Mouse (Mus musculus): ENCODE data around the gene Adora3. TPM values are rescaled to one million over a fixed set of nuclear protein-coding genes. Genes with fewer than 3 reads are reported as not detected.

Adora3 gene
- 0.10 and 0.23 TPM in 2 replicates for polyA plus RNA-seq (2014; fragmentation: Nextera tagmentation; extraction: Ambion mirVana)

DNA sequence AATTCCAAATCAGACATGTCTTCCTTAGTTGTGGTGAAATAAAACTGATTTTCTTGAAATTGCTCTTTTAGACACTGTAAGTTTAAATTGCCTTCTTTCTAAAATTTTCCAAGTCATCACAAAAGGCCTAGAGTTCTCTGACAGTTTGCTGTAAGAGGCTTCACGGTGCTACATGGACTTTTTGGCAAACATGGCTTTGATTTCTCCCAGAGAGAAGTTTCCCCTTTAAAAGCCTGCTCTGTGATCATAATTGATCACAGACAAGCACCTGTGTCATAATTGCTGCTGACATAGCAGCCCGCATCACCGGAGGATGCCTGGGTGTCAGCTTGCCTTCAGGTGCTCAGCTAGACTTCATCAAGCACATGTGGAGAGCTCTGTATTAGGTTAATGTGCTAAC lies at the start of gene Adora3, which contains the start of gene Tmigd3:
Adora3 (plus strand) TSS at position 301 of the 400 bp plus-strand sequence.
Tmigd3 (plus strand) TSS at position 346 of the 400 bp plus-strand sequence.
- 86% methylated on average over 3 of the region's 3 CpGs for WGBS
- ATAC-seq (ENCODE audit: low FRiP score), result no peak
- DNase-seq (ENCODE audit: low spot score), result no peak
- Histone ChIP-seq H3K4me2 (replicated peaks; ENCODE audit: low read depth, low read length) (no peak within 1 kb of the TSS), H3K27me3 (ENCODE audit: control insufficient read depth, insufficient read depth, low read length) (no peaks in the 10 kb centered on the region), H3K36me3 (ENCODE audit: control insufficient read depth, insufficient read depth, low read length) (no peaks in the 10 kb centered on the region), H3K4me1 (replicated peaks; ENCODE audit: control insufficient read depth, insufficient read depth, low read length) (no peaks in the 10 kb centered on the region), H3K27ac (ENCODE audit: low read depth, low read length) (no peak within 1 kb of the TSS), H3K9ac (ENCODE audit: low read depth, low read length) (no peak within 1 kb of the TSS), H3K9me3 (ENCODE audit: control insufficient read depth, low read length) (no peaks in the 10 kb centered on the region), H3K4me3 (ENCODE audit: low read depth, low read length) (no peak within 1 kb of the TSS)

DNA sequence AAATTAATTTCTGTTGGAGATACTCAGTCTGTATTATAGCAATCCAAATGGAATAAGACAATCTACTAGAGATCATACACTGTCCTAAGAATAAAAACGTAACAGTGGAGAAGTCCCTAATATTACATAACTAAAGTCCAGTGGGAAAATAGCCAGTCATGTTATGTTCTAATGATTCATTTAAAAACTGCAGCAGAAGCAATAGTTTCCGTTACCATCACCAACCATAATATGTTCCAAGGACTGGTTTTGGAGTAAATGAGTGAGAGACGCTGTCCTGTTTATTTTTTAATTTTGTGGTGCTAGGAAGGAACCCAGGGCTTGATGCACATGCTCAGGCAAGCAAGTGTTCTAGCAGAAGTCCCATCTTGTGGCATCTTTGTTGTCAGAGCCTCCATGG lies 49.2 kb upstream of the Adora3 start:
- Histone ChIP-seq H3K4me3 (ENCODE audit: low read depth, low read length) (no peak overlapping the region), H3K27ac (ENCODE audit: low read depth, low read length) (no peak overlapping the region), H3K27me3 (ENCODE audit: control insufficient read depth, insufficient read depth, low read length) (no peaks in the 10 kb centered on the region), H3K9me3 (ENCODE audit: control insufficient read depth, low read length) (no peaks in the 10 kb centered on the region), H3K4me1 (replicated peaks; ENCODE audit: control insufficient read depth, insufficient read depth, low read length) (no peaks in the 10 kb centered on the region), H3K9ac (ENCODE audit: low read depth, low read length) (no peak overlapping the region), H3K4me2 (replicated peaks; ENCODE audit: low read depth, low read length) (no peak overlapping the region), H3K36me3 (ENCODE audit: control insufficient read depth, insufficient read depth, low read length) (no peaks in the 10 kb centered on the region)
- no peak for DNase-seq (ENCODE audit: low spot score)
- 80% methylated on average over 3 of the region's 3 CpGs for WGBS
- ATAC-seq (ENCODE audit: low FRiP score), result no peak

DNA sequence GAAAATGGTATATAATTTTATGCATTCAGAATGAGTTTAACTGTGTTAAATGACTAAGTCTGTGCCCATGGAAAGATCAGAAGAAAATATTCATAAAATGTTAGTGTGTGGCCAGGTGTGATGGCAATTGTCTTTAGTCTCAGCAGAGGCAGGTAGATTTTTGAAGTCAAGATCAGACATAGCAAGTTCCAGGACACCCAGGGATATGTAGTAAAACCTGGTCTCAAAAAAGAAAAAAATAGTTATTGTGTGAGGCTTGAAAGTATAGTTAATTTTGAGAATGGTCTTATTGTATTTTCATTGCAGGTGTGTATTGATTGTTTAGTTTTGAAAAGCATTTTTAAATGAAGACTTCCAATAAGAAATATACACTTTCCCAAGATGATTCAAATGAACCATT lies 47.0 kb upstream of the Adora3 start:
- no peaks in the 10 kb centered on the region for H3K27me3 ChIP-seq (ENCODE audit: control insufficient read depth, insufficient read depth, low read length)
- no peak overlapping the region for H3K9ac ChIP-seq (ENCODE audit: low read depth, low read length)
- no peak overlapping the region for H3K27ac ChIP-seq (ENCODE audit: low read depth, low read length)
- no peaks in the 10 kb centered on the region for H3K4me1 ChIP-seq (replicated peaks; ENCODE audit: control insufficient read depth, insufficient read depth, low read length)
- no peak for ATAC-seq (ENCODE audit: low FRiP score)
- no peak for DNase-seq (ENCODE audit: low spot score)
- H3K4me2 ChIP-seq (replicated peaks; ENCODE audit: low read depth, low read length), result no peak overlapping the region
- H3K4me3 ChIP-seq (ENCODE audit: low read depth, low read length), result no peak overlapping the region
- no peaks in the 10 kb centered on the region for H3K9me3 ChIP-seq (ENCODE audit: control insufficient read depth, low read length)
- H3K36me3 ChIP-seq (ENCODE audit: control insufficient read depth, insufficient read depth, low read length), result no peaks in the 10 kb centered on the region

DNA sequence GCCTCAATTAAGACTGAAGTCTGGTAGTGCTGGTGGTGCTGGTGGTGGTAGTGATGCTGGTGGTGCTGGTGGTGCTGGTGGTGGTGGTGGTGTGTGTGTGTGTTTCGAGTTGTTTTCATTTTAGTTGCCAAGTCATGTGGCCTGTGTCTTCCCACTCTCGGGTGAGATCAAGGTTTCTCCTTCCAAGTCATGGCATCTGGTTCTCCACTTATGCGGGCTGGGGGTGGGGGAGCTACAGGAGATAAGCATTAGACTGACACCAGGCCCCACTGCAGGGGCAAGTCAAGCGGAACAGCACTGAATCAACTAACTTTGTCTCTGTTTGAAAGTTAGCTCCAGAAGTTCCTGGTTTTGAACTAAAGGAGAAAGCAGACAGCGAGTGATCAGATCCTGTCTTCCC lies 46.6 kb upstream of the Adora3 start:
- Histone ChIP-seq H3K27ac (ENCODE audit: low read depth, low read length) (no peak overlapping the region), H3K9me3 (ENCODE audit: control insufficient read depth, low read length) (no peaks in the 10 kb centered on the region), H3K9ac (ENCODE audit: low read depth, low read length) (no peak overlapping the region), H3K36me3 (ENCODE audit: control insufficient read depth, insufficient read depth, low read length) (no peaks in the 10 kb centered on the region), H3K4me3 (ENCODE audit: low read depth, low read length) (no peak overlapping the region), H3K27me3 (ENCODE audit: control insufficient read depth, insufficient read depth, low read length) (no peaks in the 10 kb centered on the region), H3K4me2 (replicated peaks; ENCODE audit: low read depth, low read length) (no peak overlapping the region), H3K4me1 (replicated peaks; ENCODE audit: control insufficient read depth, insufficient read depth, low read length) (no peaks in the 10 kb centered on the region)
- DNase-seq (ENCODE audit: low spot score), result no peak
- WGBS, result 47% methylated on average over 5 of the region's 5 CpGs
- ATAC-seq (ENCODE audit: low FRiP score), result no peak

GRCm38 (mm10) chr3:105824704-105825103 lies 46.0 kb upstream of the Adora3 start:
- Histone ChIP-seq H3K4me1 (replicated peaks; ENCODE audit: control insufficient read depth, insufficient read depth, low read length) (no peaks in the 10 kb centered on the region), H3K27me3 (ENCODE audit: control insufficient read depth, insufficient read depth, low read length) (no peaks in the 10 kb centered on the region), H3K9ac (ENCODE audit: low read depth, low read length) (no peak overlapping the region), H3K4me2 (replicated peaks; ENCODE audit: low read depth, low read length) (no peak overlapping the region), H3K27ac (ENCODE audit: low read depth, low read length) (no peak overlapping the region), H3K36me3 (ENCODE audit: control insufficient read depth, insufficient read depth, low read length) (no peaks in the 10 kb centered on the region), H3K9me3 (ENCODE audit: control insufficient read depth, low read length) (no peaks in the 10 kb centered on the region), H3K4me3 (ENCODE audit: low read depth, low read length) (no peak overlapping the region)
- DNase-seq (ENCODE audit: low spot score), result no peak
- ATAC-seq (ENCODE audit: low FRiP score), result no peak
- 63% methylated on average over 2 of the region's 2 CpGs for WGBS

DNA sequence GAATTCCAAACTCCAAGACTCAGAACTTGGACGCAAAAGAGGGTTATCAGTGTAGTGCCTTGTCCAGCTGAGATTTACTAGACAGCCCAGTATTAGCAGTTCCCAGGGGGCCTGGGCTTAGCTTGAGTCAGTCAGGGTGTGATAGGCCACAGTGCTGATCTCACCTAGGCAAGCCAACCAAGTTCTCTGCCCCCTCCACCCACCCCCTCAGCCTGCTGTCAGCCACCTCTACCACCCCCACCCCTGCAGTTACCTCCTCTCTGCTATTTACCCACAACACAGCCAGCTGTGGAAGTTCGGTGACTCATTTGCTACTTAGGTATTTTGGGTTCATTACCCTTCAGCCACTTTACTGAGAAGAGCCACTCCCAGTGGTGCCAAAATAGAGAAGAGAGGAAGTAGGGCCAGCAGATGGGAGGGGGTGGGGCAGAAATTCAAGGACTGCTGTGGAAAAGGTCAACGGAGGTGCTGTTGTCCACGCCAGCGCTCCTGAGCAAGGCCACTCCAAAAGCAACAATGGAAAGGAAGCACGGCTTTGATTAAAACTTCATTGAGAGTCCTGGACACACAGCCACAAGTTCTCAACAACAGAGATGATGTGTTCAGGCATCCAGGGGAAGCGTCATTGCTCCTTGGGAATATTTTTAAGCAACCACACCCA lies 45.0 kb upstream of the Adora3 start:
- Histone ChIP-seq H3K27ac (ENCODE audit: low read depth, low read length) (no peak overlapping the region), H3K36me3 (ENCODE audit: control insufficient read depth, insufficient read depth, low read length) (no peaks in the 10 kb centered on the region), H3K9ac (ENCODE audit: low read depth, low read length) (no peak overlapping the region), H3K4me1 (replicated peaks; ENCODE audit: control insufficient read depth, insufficient read depth, low read length) (no peaks in the 10 kb centered on the region), H3K9me3 (ENCODE audit: control insufficient read depth, low read length) (no peaks in the 10 kb centered on the region), H3K4me2 (replicated peaks; ENCODE audit: low read depth, low read length) (no peak overlapping the region), H3K4me3 (ENCODE audit: low read depth, low read length) (no peak overlapping the region), H3K27me3 (ENCODE audit: control insufficient read depth, insufficient read depth, low read length) (no peaks in the 10 kb centered on the region)
- no peak for ATAC-seq (ENCODE audit: low FRiP score)
- no peak for DNase-seq (ENCODE audit: low spot score)
- WGBS, result 67% methylated on average over 7 of the region's 7 CpGs

DNA sequence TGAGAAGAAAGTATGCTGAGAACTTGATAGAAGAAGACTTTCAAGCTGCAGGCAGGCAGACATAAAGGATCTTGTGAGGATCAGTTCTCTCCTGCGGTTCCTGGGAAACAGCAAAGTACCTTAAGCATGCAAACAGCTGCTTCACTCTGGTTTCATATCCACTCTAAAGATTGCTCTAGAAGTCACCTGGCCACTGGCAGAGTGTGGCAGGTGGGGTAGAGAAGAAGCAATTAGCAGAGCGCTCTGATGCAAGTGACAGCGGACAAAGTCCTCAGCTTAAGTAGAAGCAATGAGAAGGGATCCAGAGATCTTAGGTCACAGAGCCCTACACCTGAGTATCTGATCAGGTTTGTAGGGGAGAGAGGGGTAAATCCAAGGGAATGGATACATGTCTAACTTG lies 39.1 kb upstream of the Adora3 start:
- Histone ChIP-seq H3K4me3 (ENCODE audit: low read depth, low read length) (no peak overlapping the region), H3K27me3 (ENCODE audit: control insufficient read depth, insufficient read depth, low read length) (no peaks in the 10 kb centered on the region), H3K9me3 (ENCODE audit: control insufficient read depth, low read length) (no peaks in the 10 kb centered on the region), H3K4me1 (replicated peaks; ENCODE audit: control insufficient read depth, insufficient read depth, low read length) (no peaks in the 10 kb centered on the region), H3K4me2 (replicated peaks; ENCODE audit: low read depth, low read length) (no peak overlapping the region), H3K9ac (ENCODE audit: low read depth, low read length) (no peak overlapping the region), H3K27ac (ENCODE audit: low read depth, low read length) (no peak overlapping the region), H3K36me3 (ENCODE audit: control insufficient read depth, insufficient read depth, low read length) (no peaks in the 10 kb centered on the region)
- ATAC-seq (ENCODE audit: low FRiP score) (no peak), DNase-seq (ENCODE audit: low spot score) (no peak)
- WGBS, result 86% methylated on average over 3 of the region's 3 CpGs

DNA sequence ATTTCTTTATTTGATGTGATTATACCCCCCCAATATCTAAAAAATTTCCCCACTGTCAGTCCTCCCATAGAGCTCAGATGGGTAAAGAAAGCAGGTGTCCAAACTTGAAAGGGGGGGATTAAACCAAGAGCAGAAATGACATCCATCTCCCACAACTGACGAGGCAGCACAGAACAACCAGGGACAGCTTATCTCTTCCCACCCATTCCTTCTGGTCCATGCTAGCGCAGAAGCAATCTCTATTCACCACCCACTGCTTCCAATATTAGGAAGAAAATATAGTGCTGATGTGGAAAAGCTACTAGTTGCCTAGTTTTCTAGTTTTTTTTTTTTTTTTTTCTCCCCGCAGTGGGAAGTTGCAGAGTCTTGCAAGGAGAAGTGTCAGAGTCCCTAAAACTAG lies 34.8 kb upstream of the Adora3 start:
- DNase-seq (ENCODE audit: low spot score), result no peak
- Histone ChIP-seq H3K4me2 (replicated peaks; ENCODE audit: low read depth, low read length) (no peak overlapping the region), H3K27me3 (ENCODE audit: control insufficient read depth, insufficient read depth, low read length) (no peaks in the 10 kb centered on the region), H3K36me3 (ENCODE audit: control insufficient read depth, insufficient read depth, low read length) (no peaks in the 10 kb centered on the region), H3K4me1 (replicated peaks; ENCODE audit: control insufficient read depth, insufficient read depth, low read length) (no peaks in the 10 kb centered on the region), H3K9ac (ENCODE audit: low read depth, low read length) (no peak overlapping the region), H3K9me3 (ENCODE audit: control insufficient read depth, low read length) (no peaks in the 10 kb centered on the region), H3K4me3 (ENCODE audit: low read depth, low read length) (no peak overlapping the region), H3K27ac (ENCODE audit: low read depth, low read length) (no peak overlapping the region)
- ATAC-seq (ENCODE audit: low FRiP score), result no peak
- WGBS, result 82% methylated on average over 3 of the region's 3 CpGs

DNA sequence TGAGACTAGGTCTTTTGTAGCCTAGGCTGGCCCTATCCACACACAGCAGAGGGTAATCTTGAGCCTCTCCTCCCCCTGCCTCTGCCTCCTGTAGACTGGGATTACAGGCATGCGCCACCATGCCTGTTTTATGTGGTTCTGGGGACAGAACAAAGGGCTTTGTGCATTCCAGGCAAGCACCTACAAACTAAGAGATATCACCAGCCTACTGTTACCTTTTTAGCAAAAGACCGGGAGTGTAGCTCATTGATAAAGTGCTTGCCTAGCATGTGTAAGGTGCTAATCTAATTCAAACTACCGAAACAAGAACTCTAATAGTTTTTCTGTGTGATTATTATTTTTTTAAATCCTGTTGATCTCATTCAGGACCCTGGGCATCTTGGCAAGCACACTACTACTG lies 33.8 kb upstream of the Adora3 start:
- no peak overlapping the region for H3K9ac ChIP-seq (ENCODE audit: low read depth, low read length)
- no peaks in the 10 kb centered on the region for H3K9me3 ChIP-seq (ENCODE audit: control insufficient read depth, low read length)
- DNase-seq (ENCODE audit: low spot score) (no peak), ATAC-seq (ENCODE audit: low FRiP score) (no peak)
- no peaks in the 10 kb centered on the region for H3K27me3 ChIP-seq (ENCODE audit: control insufficient read depth, insufficient read depth, low read length)
- no peaks in the 10 kb centered on the region for H3K4me1 ChIP-seq (replicated peaks; ENCODE audit: control insufficient read depth, insufficient read depth, low read length)
- no peak overlapping the region for H3K27ac ChIP-seq (ENCODE audit: low read depth, low read length)
- WGBS, result 77% methylated on average over 3 of the region's 3 CpGs
- H3K4me3 ChIP-seq (ENCODE audit: low read depth, low read length), result no peak overlapping the region
- H3K36me3 ChIP-seq (ENCODE audit: control insufficient read depth, insufficient read depth, low read length), result no peaks in the 10 kb centered on the region
- no peak overlapping the region for H3K4me2 ChIP-seq (replicated peaks; ENCODE audit: low read depth, low read length)

Measured in hindbrain, embryonic 11.5 days (tissue).